Mouse (Mus musculus) erythroblast, embryonic 14.5 days (primary cell): Measurements from ENCODE around the gene Vkorc1. TPM values are rescaled to one million over a fixed set of nuclear protein-coding genes. Genes with fewer than 3 reads are reported as not detected.

Source experiments
- H3K27me3 ChIP-seq: 2 replicates; pipeline ENCODE4 v1.6.1; 2012; ENCODE audit warnings: inconsistent platforms; ENCODE audit not compliant: control insufficient read depth
- H3K36me3 ChIP-seq: 2 replicates; pipeline ENCODE4 v1.6.1; 2012; ENCODE audit warnings: mild to moderate bottlenecking, inconsistent platforms; ENCODE audit not compliant: control insufficient read depth
- H3K4me1 ChIP-seq: 2 replicates; pipeline ENCODE4 v1.6.1; 2012; ENCODE audit warnings: inconsistent platforms; ENCODE audit not compliant: control insufficient read depth
- H3K4me3 ChIP-seq: replicated peaks from 2 replicates; pipeline ENCODE3; 2012; ENCODE audit warnings: moderate library complexity, mild to moderate bottlenecking, inconsistent platforms
- H3K9me3 ChIP-seq: 2 replicates; pipeline ENCODE4 v1.6.1; 2012; ENCODE audit warnings: low read length, inconsistent platforms, mixed read lengths; ENCODE audit not compliant: control insufficient read depth
- GATA1 ChIP-seq: IDR thresholded peaks from 2 replicates; pipeline ENCODE4 v1.6.1; 2012; ENCODE audit warnings: low read length, inconsistent platforms, mixed read lengths
- TAL1 ChIP-seq: IDR thresholded peaks from 3 replicates; pipeline ENCODE4 v1.6.1; 2012; ENCODE audit warnings: low read length, inconsistent platforms, mixed read lengths
- polyA plus RNA-seq: library from polyadenylated mRNA; stranded (reverse); fragments of >175 nt; gene quantifications from 2 replicates; pipeline ENCODE4 v1.2.3, GENCODE M21; 2012

The Vkorc1 gene
- polyA plus RNA-seq, 1 experiment: 0.89 TPM

DNA sequence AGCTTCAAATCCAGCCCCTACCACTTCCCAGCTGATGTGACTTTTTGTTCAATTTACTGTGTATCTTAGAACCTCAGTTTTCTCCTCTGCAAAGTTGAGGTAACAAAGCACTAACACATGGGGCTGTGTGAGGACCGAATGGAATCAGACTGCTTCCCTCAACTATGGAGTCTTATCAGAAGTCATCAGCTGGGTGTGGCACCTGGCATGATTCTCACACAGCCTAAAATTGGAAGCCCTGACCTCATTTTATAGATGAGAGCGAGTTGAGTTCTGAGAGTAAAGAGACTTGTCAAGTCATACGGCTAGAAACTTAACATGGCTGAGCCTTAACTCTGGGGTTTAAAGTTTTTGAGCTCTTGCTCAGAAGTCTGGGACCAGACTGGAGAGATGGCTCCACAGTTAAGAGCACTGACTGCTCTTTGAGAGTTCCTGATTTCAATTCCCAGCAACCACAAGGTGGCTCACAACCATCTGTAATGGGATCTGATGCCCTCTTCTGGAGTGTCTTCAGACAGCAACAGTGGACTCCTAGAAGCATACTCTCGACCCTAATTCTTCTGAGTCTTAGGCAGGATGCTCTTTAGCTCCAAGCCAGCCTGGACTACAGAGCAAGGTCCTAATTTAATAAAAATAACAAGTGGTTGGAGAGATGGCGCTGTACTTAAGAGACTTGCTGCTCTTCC, 25.1 kb downstream of the Vkorc1 start:
- Histone ChIP-seq H3K4me1 (peaks cover 49% of the 10 kb centered on the region), H3K27me3 (no peaks in the 10 kb centered on the region), H3K4me3 (no peak overlapping the region), H3K36me3 (peaks cover 73% of the 10 kb centered on the region), H3K9me3 (peaks cover 11% of the 10 kb centered on the region)
- TF ChIP-seq GATA1: no peak
- no peak for TF ChIP-seq TAL1

DNA sequence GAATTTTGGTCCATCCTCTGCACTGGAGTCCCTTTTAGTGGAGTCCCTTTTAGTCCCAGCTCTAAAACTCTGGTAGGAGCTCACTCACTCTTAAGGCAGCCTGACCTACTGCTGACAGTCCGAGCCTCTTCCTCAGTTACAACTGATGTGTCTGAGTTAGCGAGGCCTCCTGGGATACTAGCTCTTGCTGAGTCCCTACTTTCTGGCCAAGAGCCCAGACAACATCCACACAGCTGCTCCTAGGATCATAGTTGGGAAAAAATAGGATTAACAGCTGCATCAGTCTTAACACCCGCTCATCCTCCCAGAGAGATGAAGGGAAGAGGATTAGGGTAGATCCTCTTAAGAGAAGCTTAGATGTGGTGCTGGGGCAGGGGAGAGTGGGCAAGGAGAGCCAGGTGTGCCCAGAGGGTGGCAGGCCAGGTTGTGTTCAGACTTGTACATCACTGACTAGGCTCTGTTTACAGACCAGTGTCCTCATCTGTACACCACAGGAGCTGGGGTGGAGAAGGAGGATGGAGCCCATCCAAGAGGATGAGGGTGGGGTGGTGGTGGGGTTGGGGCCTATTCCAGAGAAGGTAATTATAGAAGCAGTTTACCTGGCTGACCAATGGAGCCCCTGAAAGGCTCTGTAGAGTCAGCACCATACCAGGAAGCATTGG, 26.1 kb downstream of the Vkorc1 start:
- peaks cover 77% of the 10 kb centered on the region for H3K36me3 ChIP-seq
- H3K27me3 ChIP-seq: no peaks in the 10 kb centered on the region
- H3K4me1 ChIP-seq: peaks cover 39% of the 10 kb centered on the region
- TF ChIP-seq TAL1: no peak
- no peak for TF ChIP-seq GATA1
- H3K9me3 ChIP-seq: peaks cover 11% of the 10 kb centered on the region
- H3K4me3 ChIP-seq: no peak overlapping the region

DNA sequence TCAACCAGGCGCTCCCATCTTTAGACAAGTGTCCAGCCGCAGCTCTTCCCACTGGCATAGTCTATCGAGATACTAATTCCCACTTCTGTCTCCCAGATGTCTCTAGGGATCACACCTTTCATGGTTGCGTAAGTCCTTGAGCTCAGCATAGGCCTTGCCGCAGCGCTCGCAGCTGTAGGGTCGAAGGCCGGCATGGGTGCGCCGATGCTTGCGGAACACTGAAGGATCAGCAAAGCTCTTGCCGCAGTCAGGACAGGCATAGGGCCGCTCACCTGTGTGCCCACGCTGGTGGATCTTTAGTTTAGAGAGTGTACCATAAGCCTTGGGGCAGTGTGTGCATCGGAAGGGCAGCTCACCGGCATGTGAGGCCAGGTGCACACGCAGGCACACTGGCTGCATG, 27.8 kb downstream of the Vkorc1 start:
- peaks cover 25% of the 10 kb centered on the region for H3K4me1 ChIP-seq
- no peaks in the 10 kb centered on the region for H3K27me3 ChIP-seq
- H3K9me3 ChIP-seq: peaks cover 11% of the 10 kb centered on the region
- H3K4me3 ChIP-seq: no peak overlapping the region
- TF ChIP-seq TAL1 (no peak), GATA1 (no peak)
- peaks cover 62% of the 10 kb centered on the region for H3K36me3 ChIP-seq

DNA sequence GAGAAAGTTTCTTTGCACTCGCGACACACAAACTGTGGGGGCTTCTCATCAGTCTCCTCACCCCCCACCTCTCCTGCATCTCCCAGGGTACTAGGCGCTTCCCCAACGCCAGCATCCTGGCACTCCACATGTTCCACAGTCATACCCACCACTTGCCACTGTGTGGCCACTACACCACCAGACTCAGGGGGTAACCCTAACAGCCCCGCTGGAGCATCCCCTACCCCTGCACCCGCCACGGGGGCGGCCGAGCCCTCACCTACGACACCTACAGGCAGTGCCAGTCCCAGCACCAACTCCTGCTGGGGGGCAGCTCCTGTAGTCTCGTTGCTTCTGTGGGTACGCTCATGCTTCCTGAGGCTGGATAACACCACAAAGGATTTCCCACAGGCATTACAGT, 29.0 kb downstream of the Vkorc1 start:
- Histone ChIP-seq H3K4me3 (no peak overlapping the region), H3K36me3 (peaks cover 53% of the 10 kb centered on the region), H3K4me1 (peaks cover 16% of the 10 kb centered on the region), H3K27me3 (no peaks in the 10 kb centered on the region), H3K9me3 (peaks cover 11% of the 10 kb centered on the region)
- no peak for TF ChIP-seq TAL1
- TF ChIP-seq GATA1: no peak

DNA sequence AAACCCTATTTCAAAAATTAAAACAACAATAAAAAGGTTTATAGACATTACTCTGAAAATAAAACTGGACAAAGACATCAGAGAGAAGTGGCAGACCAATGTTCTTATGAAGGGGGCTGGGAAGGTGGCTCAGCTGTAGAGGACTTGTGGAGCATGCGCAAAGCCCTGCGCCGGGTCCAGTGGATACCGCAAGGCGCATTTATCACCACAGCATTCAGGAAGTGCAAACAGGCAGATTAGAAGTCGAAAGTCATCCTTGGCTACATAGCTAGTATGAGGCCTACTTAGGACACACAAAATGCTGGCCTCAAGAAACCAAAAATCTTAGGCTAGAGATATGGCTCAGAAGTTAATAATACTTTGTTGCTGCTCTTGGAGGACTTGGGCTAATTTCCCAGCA, 37.2 kb downstream of the Vkorc1 start:
- no peak for TF ChIP-seq GATA1
- H3K4me3 ChIP-seq: no peak overlapping the region
- H3K9me3 ChIP-seq: no peaks in the 10 kb centered on the region
- H3K4me1 ChIP-seq: peaks cover 7% of the 10 kb centered on the region
- no peaks in the 10 kb centered on the region for H3K27me3 ChIP-seq
- H3K36me3 ChIP-seq: no peaks in the 10 kb centered on the region

DNA sequence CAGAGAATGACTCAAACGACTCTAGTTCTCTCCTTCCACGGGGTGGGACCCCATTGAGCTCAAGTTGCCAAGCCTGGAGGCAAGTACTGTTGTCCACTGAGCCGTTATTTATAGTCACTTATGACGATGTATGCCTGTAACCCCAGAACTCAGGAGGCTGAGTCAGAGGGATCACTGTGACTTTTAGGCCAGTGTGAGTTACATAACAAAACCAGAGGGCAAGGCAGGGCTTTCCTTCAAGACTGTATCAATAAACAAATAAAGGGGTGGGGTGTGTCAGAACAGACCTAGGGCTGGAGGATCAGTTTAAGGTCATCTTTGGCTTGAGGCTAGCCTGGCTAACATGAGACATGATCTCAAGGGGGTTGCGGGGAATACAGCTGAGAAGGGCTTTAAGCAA, 44.5 kb downstream of the Vkorc1 start:
- H3K9me3 ChIP-seq: no peaks in the 10 kb centered on the region
- H3K4me3 ChIP-seq: no peak overlapping the region
- H3K27me3 ChIP-seq: no peaks in the 10 kb centered on the region
- TF ChIP-seq GATA1: no peak
- H3K4me1 ChIP-seq: peaks cover 16% of the 10 kb centered on the region
- peaks cover 22% of the 10 kb centered on the region for H3K36me3 ChIP-seq

DNA sequence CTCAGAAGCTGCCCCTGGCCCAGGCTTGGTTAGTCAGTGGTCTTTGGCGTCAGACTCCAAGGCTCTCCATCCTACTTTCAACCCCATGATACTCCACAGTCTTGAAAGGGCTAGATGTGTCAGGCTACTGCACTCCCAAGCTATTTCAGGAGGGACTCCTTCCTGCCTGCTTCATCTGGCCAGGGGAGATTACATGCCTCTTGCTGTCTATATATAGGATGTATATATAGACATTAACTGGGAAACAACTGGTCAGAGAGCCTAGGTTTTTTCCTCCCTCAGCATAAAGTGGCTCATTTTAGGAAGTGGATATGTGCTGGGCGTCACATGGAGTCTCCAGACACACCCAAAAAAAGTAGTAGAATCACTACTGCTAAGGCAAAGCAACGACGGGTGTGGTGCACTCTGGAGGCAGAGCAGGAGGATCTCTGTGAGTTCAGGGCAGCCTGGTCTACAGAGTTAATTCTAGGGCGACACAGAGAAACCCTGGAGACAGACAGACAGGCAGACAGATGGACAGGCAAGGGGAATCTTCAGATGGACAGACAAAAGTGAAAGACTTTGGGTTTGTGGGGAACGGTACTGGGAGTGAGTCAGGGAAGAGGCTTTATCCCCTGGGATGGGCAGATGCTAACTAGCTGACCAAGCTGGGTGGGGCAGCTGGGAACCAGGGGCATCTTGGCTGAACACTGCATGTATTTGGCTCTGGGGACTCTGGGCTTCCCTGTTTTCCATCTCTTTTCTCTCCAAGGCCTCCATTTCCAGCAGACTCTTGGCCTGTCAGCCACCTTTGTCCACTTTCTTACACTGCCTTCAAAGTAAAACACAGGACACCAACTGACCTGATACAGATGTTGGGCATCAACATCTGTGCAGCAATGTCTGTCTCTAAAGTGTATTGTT, 45.2 kb downstream of the Vkorc1 start:
- no peaks in the 10 kb centered on the region for H3K27me3 ChIP-seq
- no peak overlapping the region for H3K4me3 ChIP-seq
- H3K36me3 ChIP-seq: peaks cover 26% of the 10 kb centered on the region
- peaks cover 16% of the 10 kb centered on the region for H3K4me1 ChIP-seq
- TF ChIP-seq TAL1 (no peak), GATA1 (no peak)
- H3K9me3 ChIP-seq: no peaks in the 10 kb centered on the region

Other genes with a start within 250 kb of the Vkorc1 start
- gene Bcl7c, start 186.7 kb downstream of the Vkorc1 start, polyA plus RNA-seq: 16.0 and 17.8 TPM in 2 replicates
- gene Ctf1, start 182.9 kb downstream of the Vkorc1 start, polyA plus RNA-seq: 0.06 TPM in 1 of 2 replicates, not detected in the other
- 0.02 TPM in 1 of 2 replicates, not detected in the other for gene Ctf2, start 163.5 kb downstream of the Vkorc1 start, polyA plus RNA-seq
- 8.2 and 9.9 TPM in 2 replicates for gene Fbxl19, start 151.1 kb downstream of the Vkorc1 start, polyA plus RNA-seq
- gene Orai3, start 125.8 kb downstream of the Vkorc1 start, polyA plus RNA-seq: 0.30 and 0.44 TPM in 2 replicates
- gene Setd1a, start 118.9 kb downstream of the Vkorc1 start, polyA plus RNA-seq: 4.7 and 6.0 TPM in 2 replicates
- 0.39 TPM in 1 of 2 replicates, not detected in the other for gene Gm49388, start 110.0 kb downstream of the Vkorc1 start, polyA plus RNA-seq
- gene Hsd3b7, start 95.0 kb downstream of the Vkorc1 start, polyA plus RNA-seq: 0.43 and 0.50 TPM in 2 replicates
- 1.4 and 1.5 TPM in 2 replicates for gene Stx4a, start 71.3 kb downstream of the Vkorc1 start, polyA plus RNA-seq
- gene Stx1b, start 71.1 kb downstream of the Vkorc1 start, polyA plus RNA-seq: 0.01 TPM in 1 of 2 replicates, not detected in the other
- 1.3 TPM in 2 replicates for gene Zfp646, start 19.4 kb downstream of the Vkorc1 start, polyA plus RNA-seq
- gene Zfp668, start 18.8 kb downstream of the Vkorc1 start, polyA plus RNA-seq: 1.3 and 1.5 TPM in 2 replicates
- 0.03 and 0.05 TPM in 2 replicates for gene Prss53, start 4.6 kb downstream of the Vkorc1 start, polyA plus RNA-seq
- gene Gm21974, start 163 bp downstream of the Vkorc1 start, polyA plus RNA-seq: not detected in 2 replicates
- 13.1 and 18.3 TPM in 2 replicates for gene Bckdk, start 8.5 kb upstream of the Vkorc1 start, polyA plus RNA-seq
- gene Kat8, start 16.9 kb upstream of the Vkorc1 start, polyA plus RNA-seq: 0.44 and 0.49 TPM in 2 replicates
- 0.04 TPM in 1 of 2 replicates, not detected in the other for gene Prss8, start 34.5 kb upstream of the Vkorc1 start, polyA plus RNA-seq
- gene Prss36, start 51.1 kb upstream of the Vkorc1 start, polyA plus RNA-seq: 0.21 and 0.28 TPM in 2 replicates
- 39.4 and 42.2 TPM in 2 replicates for gene Fus, start 71.8 kb upstream of the Vkorc1 start, polyA plus RNA-seq
- gene Pycard, start 98.2 kb upstream of the Vkorc1 start, polyA plus RNA-seq: 0.19 and 0.25 TPM in 2 replicates
- gene Trim72, start 108.3 kb upstream of the Vkorc1 start, polyA plus RNA-seq: 0.02 TPM in 1 of 2 replicates, not detected in the other
- gene Itgam, start 167.0 kb upstream of the Vkorc1 start, polyA plus RNA-seq: 0.01 TPM in 2 replicates
- gene Gm49368, start 167.1 kb upstream of the Vkorc1 start, polyA plus RNA-seq: not detected in 2 replicates
- gene Itgax, start 233.9 kb upstream of the Vkorc1 start, polyA plus RNA-seq: not detected in 2 replicates